Mouse (Mus musculus): ENCODE results near the gene Rsph3b. TPM values are rescaled to one million over a fixed set of nuclear protein-coding genes. Genes with fewer than 3 reads are reported as not detected.

The Rsph3b gene
- polyA plus RNA-seq, 1 experiment, result 21.0 TPM

DNA sequence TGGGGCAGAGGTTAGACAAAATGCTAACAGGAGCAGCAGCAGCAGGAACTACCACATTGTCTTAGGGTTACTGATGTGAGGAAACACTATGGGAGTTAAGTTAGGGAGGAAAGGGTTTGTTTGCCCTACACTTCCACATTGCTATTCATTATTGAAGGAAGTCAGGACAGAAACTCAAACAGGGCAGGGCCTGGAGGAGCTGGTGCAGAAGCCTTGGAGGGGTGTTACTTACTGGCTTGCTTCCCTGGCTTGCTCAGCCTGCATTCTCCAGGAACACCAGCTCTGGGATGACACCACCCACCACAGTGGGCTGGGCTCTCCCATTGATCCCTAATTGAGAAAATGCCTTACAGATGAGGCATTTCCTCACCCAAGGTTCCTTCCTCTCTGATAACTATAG is 79.7 kb downstream of the Rsph3b start:
- H3K27ac ChIP-seq (ENCODE audit: insufficient read depth, low read length), result no peak overlapping the region
- no peak for TF ChIP-seq POLR2A (IDR thresholded peaks at IDR 0.05; ENCODE audit: low read depth, low read length)
- TF ChIP-seq CTCF (IDR thresholded peaks at IDR 0.05; ENCODE audit: borderline replicate concordance, insufficient read depth, low read length), result no peak
- no peak overlapping the region for H3K4me3 ChIP-seq (ENCODE audit: insufficient read depth, low read length)
- H3K4me1 ChIP-seq (ENCODE audit: control insufficient read depth, insufficient read depth, low read length), result no peaks in the 10 kb centered on the region

DNA sequence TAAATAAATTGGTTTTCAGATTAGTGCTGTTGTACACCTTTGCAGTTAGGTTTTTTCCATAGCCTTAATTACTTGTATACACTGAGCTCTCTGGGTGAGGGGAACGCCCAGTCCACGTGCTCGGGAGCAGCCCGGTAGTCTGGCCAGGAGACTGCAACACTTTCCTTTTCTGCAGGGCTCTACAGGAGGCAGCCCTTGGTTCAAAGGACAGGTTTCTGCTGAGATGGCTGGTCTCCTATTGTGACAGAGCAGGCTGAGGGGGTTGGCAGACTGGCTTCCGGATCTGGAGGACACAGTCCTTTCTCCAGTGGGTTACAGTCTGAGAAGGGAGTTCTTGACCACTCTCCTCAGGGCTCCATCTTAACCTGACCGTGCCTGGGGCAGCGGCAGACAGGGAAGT is 80.7 kb downstream of the Rsph3b start:
- Histone ChIP-seq H3K4me3 (ENCODE audit: insufficient read depth, low read length) (no peak overlapping the region), H3K4me1 (ENCODE audit: control insufficient read depth, insufficient read depth, low read length) (no peaks in the 10 kb centered on the region), H3K27ac (ENCODE audit: insufficient read depth, low read length) (no peak overlapping the region)
- no peak for TF ChIP-seq POLR2A (IDR thresholded peaks at IDR 0.05; ENCODE audit: low read depth, low read length)
- TF ChIP-seq CTCF (IDR thresholded peaks at IDR 0.05; ENCODE audit: borderline replicate concordance, insufficient read depth, low read length), result no peak

DNA sequence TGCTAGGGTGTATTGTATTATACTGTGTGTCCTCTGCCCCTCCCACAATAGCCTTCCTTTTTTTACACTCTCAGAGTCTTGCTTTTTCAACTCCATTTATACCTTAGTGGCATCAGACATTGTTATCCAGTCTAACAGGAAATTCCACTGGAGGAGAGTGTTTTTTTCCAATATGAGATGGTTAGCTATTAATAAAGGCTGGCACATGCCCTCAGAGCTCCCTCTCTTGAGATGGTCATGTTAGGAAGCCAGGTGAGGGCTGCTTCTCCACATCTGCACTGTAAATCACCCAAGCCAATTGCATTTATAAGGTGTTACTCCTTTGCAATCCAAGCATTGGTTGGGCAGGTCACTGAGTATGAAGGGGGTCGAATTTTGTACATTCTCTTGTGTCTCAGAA is 81.9 kb downstream of the Rsph3b start:
- TF ChIP-seq CTCF (IDR thresholded peaks at IDR 0.05; ENCODE audit: borderline replicate concordance, insufficient read depth, low read length) (no peak), POLR2A (IDR thresholded peaks at IDR 0.05; ENCODE audit: low read depth, low read length) (no peak)
- Histone ChIP-seq H3K4me3 (ENCODE audit: insufficient read depth, low read length) (no peak overlapping the region), H3K4me1 (ENCODE audit: control insufficient read depth, insufficient read depth, low read length) (no peaks in the 10 kb centered on the region), H3K27ac (ENCODE audit: insufficient read depth, low read length) (no peak overlapping the region)

DNA sequence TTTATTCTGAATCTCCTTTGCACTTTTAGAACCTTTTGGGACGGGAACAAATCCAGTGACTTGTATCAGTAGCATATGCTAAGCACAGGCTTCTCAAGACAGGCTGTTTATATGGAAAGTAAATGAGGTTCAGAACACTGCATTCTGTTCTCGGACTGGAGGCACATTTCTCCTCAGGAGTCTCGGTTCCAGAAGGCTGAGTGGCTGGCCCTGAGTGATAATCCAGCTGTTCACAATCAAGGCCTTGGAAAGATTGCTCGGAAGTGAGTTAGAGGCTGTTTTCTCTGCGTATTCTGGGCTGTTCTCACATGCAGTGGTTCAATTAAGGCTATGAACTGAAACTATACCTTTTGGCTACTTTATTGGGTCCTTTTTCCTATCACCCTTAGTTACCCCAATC is 82.9 kb downstream of the Rsph3b start:
- H3K27ac ChIP-seq (ENCODE audit: insufficient read depth, low read length), result no peak overlapping the region
- H3K4me3 ChIP-seq (ENCODE audit: insufficient read depth, low read length), result no peak overlapping the region
- TF ChIP-seq CTCF (IDR thresholded peaks at IDR 0.05; ENCODE audit: borderline replicate concordance, insufficient read depth, low read length) (no peak), POLR2A (IDR thresholded peaks at IDR 0.05; ENCODE audit: low read depth, low read length) (no peak)
- no peaks in the 10 kb centered on the region for H3K4me1 ChIP-seq (ENCODE audit: control insufficient read depth, insufficient read depth, low read length)

DNA sequence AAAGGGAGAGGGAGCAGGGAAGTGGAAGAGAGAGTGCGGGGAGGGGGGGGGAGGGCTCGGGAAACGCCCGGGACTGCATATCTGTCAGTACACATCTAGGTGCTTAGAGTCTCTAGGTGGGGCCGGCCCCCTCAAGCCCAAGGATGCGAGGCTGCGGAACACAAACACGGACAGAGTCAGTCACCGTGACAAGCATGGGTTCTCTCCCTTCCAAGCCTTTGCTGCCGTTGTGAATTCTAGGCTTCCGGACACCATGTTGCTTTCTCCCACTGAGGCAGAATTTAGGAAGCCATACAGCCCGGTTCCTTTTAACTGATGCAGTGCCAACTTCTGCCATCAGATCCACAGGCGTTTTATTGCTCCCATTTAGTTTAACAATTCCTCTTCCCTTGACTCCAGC is 83.6 kb downstream of the Rsph3b start:
- no peak overlapping the region for H3K4me3 ChIP-seq (ENCODE audit: insufficient read depth, low read length)
- no peak overlapping the region for H3K27ac ChIP-seq (ENCODE audit: insufficient read depth, low read length)
- H3K4me1 ChIP-seq (ENCODE audit: control insufficient read depth, insufficient read depth, low read length), result no peaks in the 10 kb centered on the region
- TF ChIP-seq CTCF (IDR thresholded peaks at IDR 0.05; ENCODE audit: borderline replicate concordance, insufficient read depth, low read length), result no peak
- no peak for TF ChIP-seq POLR2A (IDR thresholded peaks at IDR 0.05; ENCODE audit: low read depth, low read length)

DNA sequence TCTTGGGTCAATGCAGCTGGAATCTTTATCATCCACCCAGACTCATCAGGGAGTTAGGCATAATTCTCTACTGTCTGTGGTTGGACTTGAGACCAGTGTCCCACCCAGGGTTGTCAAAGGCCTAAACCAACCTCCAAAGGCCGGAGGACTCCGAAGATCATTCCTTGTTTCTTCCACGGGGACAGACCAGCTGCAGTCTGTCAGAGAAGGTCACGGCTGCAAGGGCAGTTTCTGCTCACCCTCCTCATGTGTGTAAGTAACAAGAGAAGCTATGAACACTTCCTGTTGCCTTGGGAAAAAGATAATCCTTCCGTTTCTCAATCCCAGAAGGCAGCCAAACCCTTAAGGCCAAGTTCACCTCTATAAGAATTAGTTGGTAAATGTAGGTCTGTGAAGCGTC is 85.0 kb downstream of the Rsph3b start:
- Histone ChIP-seq H3K4me1 (ENCODE audit: control insufficient read depth, insufficient read depth, low read length) (no peaks in the 10 kb centered on the region), H3K27ac (ENCODE audit: insufficient read depth, low read length) (no peak overlapping the region), H3K4me3 (ENCODE audit: insufficient read depth, low read length) (no peak overlapping the region)
- no peak for TF ChIP-seq CTCF (IDR thresholded peaks at IDR 0.05; ENCODE audit: borderline replicate concordance, insufficient read depth, low read length)
- TF ChIP-seq POLR2A (IDR thresholded peaks at IDR 0.05; ENCODE audit: low read depth, low read length), result no peak

DNA sequence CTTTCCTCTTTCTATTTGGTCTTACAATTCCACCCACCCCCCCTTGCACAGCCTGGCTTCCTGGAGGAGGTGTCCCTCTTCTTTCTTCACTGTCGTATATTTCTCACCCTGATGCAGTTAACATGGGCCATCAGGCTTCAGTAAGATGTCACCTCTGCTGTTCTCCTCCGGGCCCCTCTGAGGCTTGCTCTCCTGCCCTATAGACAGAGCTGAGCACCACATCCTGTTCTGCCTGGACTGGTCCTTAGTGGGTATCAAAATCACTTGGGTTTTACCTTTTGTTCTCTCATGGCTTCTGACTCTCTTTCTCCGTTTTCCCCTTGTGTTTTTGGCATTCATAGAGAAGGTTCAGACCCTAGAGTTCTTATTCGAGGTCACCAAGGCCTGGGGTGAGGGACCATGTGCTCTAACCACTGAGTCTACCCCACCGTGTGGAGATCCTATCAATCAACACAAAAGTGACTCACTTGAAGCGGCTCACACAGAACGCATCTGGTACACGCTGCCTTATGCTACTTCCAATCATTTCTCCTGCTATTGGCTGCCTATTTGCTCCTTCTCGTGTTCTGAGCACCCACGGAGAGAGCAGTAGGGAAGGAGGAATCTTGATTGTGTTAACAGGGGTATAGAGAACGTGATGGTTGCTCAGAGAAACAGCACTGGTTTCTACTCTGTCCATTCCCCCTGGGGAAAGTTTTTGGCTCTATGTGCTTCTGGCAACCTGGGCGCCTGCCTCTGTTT is 86.3 kb downstream of the Rsph3b start:
- Histone ChIP-seq H3K4me3 (ENCODE audit: insufficient read depth, low read length) (no peak overlapping the region), H3K27ac (ENCODE audit: insufficient read depth, low read length) (no peak overlapping the region), H3K4me1 (ENCODE audit: control insufficient read depth, insufficient read depth, low read length) (no peaks in the 10 kb centered on the region)
- TF ChIP-seq CTCF (IDR thresholded peaks at IDR 0.05; ENCODE audit: borderline replicate concordance, insufficient read depth, low read length) (no peak), POLR2A (IDR thresholded peaks at IDR 0.05; ENCODE audit: low read depth, low read length) (no peak)

DNA sequence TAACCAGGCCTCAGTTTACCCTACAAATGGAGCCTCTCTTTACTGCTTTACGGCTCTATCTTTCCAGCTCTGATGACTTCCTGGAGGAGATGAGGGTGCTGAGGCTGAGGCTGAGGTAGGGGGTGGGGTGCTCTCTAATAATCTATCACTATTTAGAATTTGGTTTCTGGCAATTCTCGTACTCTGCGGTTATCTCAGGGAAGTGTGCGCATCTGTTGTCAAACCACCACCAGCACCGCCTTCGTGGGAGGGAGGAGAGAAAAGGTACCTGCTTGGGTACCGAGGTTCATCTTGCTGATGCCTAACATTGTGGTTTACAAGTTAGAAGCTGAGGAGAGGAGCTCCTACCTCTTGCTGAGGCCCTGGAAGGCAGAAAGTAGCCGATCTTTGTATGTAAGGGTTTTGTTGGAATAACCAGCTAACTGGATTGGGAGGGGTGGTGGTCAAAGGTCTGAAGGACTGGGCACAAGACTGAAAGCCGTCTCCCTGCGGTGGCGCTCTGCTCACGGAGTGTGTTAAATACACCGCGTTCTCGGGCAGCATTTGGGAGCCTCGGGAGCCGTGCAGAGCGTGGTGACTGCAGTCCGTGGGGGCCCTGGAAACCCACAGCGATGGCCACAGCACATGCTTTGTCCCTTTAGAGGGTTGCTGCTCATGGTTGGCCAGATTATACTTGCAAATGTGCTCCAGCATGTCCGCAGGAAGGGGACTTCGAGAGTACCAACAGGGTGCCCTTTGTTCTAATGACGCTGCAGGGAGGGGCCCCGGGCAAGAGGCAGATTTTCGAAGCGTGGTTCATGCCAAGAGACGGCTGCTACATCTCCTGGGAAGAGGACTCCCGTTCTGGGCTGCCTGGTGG is 87.1 kb downstream of the Rsph3b start:
- Histone ChIP-seq H3K4me1 (ENCODE audit: control insufficient read depth, insufficient read depth, low read length) (no peaks in the 10 kb centered on the region), H3K4me3 (ENCODE audit: insufficient read depth, low read length) (0 out of 2 replicates have a peak overlapping the region, but pooled peaks have one; percentile 10), H3K27ac (ENCODE audit: insufficient read depth, low read length) (no peak overlapping the region)
- TF ChIP-seq POLR2A (IDR thresholded peaks at IDR 0.05; ENCODE audit: low read depth, low read length) (no peak), CTCF (IDR thresholded peaks at IDR 0.05; ENCODE audit: borderline replicate concordance, insufficient read depth, low read length) (no peak)

DNA sequence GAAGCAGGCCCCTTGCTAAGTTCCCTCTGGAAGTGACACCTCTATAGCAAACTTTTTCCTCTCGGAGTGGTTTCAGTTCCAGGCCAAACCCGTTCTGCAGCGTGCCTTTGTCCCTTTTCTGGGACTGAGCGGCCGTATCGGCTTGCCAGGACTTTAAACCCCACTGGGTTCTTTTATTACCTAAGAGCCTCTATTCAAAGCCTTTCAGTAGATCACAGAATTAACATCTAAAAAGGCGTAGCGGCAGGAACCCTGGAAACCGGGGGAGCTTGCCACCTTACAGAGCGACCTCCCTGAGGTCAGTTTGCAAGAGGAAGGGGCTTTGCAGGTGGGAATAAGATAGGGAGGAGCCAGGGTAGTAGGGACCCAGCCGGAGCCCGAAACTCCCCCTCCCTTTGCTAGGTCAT is 88.0 kb downstream of the Rsph3b start:
- Histone ChIP-seq H3K27ac (ENCODE audit: insufficient read depth, low read length) (no peak overlapping the region), H3K4me1 (ENCODE audit: control insufficient read depth, insufficient read depth, low read length) (no peaks in the 10 kb centered on the region), H3K4me3 (ENCODE audit: insufficient read depth, low read length) (no peak overlapping the region)
- no peak for TF ChIP-seq CTCF (IDR thresholded peaks at IDR 0.05; ENCODE audit: borderline replicate concordance, insufficient read depth, low read length)
- no peak for TF ChIP-seq POLR2A (IDR thresholded peaks at IDR 0.05; ENCODE audit: low read depth, low read length)

DNA sequence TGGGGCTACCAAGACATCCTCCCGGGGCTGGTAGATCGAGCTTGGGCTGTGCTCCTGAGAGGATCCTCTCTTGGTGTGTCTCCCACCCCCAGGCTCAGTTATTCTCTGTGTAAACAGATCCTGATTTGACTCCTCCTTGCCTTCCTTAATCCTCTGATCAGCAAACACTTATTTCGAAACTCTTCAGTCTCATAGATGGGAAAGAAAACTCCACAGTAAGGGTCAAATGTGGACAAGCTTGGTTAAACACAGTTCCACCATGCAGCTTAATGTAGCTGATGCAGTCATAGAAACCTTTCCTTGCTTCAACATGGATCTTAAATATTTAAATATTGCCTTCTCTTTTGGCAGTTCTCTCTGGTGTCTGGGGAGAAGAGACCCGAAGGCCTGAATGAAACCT is 88.4 kb downstream of the Rsph3b start:
- H3K27ac ChIP-seq (ENCODE audit: insufficient read depth, low read length), result no peak overlapping the region
- TF ChIP-seq CTCF (IDR thresholded peaks at IDR 0.05; ENCODE audit: borderline replicate concordance, insufficient read depth, low read length), result no peak
- TF ChIP-seq POLR2A (IDR thresholded peaks at IDR 0.05; ENCODE audit: low read depth, low read length), result no peak
- no peaks in the 10 kb centered on the region for H3K4me1 ChIP-seq (ENCODE audit: control insufficient read depth, insufficient read depth, low read length)
- no peak overlapping the region for H3K4me3 ChIP-seq (ENCODE audit: insufficient read depth, low read length)

Other genes with a start within 250 kb of the Rsph3b start
- 18.3 and 20.9 TPM in 2 replicates for gene Ezr, start 165.9 kb downstream of the Rsph3b start, polyA plus RNA-seq (2011; ENCODE audit: insufficient read length, low read depth, missing spikeins)
- 16.3 and 18.6 TPM in 2 replicates for gene Tagap1, start 12.5 kb upstream of the Rsph3b start, polyA plus RNA-seq (2011; ENCODE audit: insufficient read length, low read depth, missing spikeins)
- 153 and 166 TPM in 2 replicates for gene Rnaset2b, start 22.0 kb upstream of the Rsph3b start, polyA plus RNA-seq (2011; ENCODE audit: insufficient read length, low read depth, missing spikeins)
- not detected in 2 replicates for gene Gm49721, start 30.2 kb upstream of the Rsph3b start, polyA plus RNA-seq (2011; ENCODE audit: insufficient read length, low read depth, missing spikeins)
- gene Gm1604a, start 76.9 kb upstream of the Rsph3b start, polyA plus RNA-seq (2011; ENCODE audit: insufficient read length, low read depth, missing spikeins), result not detected in 2 replicates
- 21.5 and 22.4 TPM in 2 replicates for gene Rps6ka2, start 221.4 kb upstream of the Rsph3b start, polyA plus RNA-seq (2011; ENCODE audit: insufficient read length, low read depth, missing spikeins)